Mouse (Mus musculus): ENCODE measurements around the gene Acbd6. TPM values are rescaled to one million over a fixed set of nuclear protein-coding genes. Genes with fewer than 3 reads are reported as not detected.

The Acbd6 gene
- polyA plus RNA-seq, 1 experiment = 22.5 TPM

DNA sequence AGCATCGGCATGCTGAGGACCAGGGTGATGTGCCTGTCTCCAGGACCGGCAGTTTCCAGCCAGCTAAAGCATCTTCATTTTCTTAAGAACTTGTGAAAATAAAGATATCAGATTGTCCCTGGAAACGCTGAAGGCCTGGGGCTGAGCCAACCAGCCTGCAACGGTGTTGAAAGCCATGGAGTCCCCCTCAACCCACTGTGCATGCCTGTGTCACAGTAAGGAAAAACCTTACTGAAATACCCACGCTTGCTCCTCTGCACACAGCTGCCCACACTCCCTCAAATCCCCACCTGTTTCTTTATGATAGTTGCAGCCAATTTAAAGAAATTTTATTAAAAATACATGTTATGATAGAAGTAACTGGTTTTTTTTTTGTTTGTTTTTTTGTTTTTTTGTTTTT, 98.4 kb downstream of the Acbd6 start:
- Histone ChIP-seq H3K4me1 (ENCODE audit: control insufficient read depth) (no peaks in the 10 kb centered on the region), H3K4me3 (replicated peaks) (no peak overlapping the region), H3K9me3 (ENCODE audit: control insufficient read depth, low read length) (no peaks in the 10 kb centered on the region), H3K36me3 (ENCODE audit: control insufficient read depth) (no peaks in the 10 kb centered on the region), H3K27me3 (ENCODE audit: control insufficient read depth) (no peaks in the 10 kb centered on the region)
- no peak for TF ChIP-seq TAL1 (IDR thresholded peaks at IDR 0.05; ENCODE audit: low read length)
- TF ChIP-seq GATA1 (IDR thresholded peaks at IDR 0.05; ENCODE audit: low read length) = no peak

GRCm38 (mm10) chr1:155663994-155664393, 106.1 kb downstream of the Acbd6 start:
- TF ChIP-seq GATA1 (IDR thresholded peaks at IDR 0.05; ENCODE audit: low read length) (no peak), TAL1 (IDR thresholded peaks at IDR 0.05; ENCODE audit: low read length) (no peak)
- Histone ChIP-seq H3K9me3 (ENCODE audit: control insufficient read depth, low read length) (no peaks in the 10 kb centered on the region), H3K4me3 (replicated peaks) (no peak overlapping the region), H3K27me3 (ENCODE audit: control insufficient read depth) (no peaks in the 10 kb centered on the region), H3K4me1 (ENCODE audit: control insufficient read depth) (peaks cover 6% of the 10 kb centered on the region), H3K36me3 (ENCODE audit: control insufficient read depth) (no peaks in the 10 kb centered on the region)

- Histone ChIP-seq H3K27me3 (ENCODE audit: control insufficient read depth) (no peaks in the 10 kb centered on the region), H3K4me1 (ENCODE audit: control insufficient read depth) (peaks cover 7% of the 10 kb centered on the region), H3K4me3 (replicated peaks) (no peak overlapping the region), H3K9me3 (ENCODE audit: control insufficient read depth, low read length) (no peaks in the 10 kb centered on the region), H3K36me3 (ENCODE audit: control insufficient read depth) (peaks cover 2% of the 10 kb centered on the region)
- TF ChIP-seq TAL1 (IDR thresholded peaks at IDR 0.05; ENCODE audit: low read length) = no peak
Measured at GRCm38 (mm10) chr1:155675570-155675969, 117.7 kb downstream of the Acbd6 start.

DNA sequence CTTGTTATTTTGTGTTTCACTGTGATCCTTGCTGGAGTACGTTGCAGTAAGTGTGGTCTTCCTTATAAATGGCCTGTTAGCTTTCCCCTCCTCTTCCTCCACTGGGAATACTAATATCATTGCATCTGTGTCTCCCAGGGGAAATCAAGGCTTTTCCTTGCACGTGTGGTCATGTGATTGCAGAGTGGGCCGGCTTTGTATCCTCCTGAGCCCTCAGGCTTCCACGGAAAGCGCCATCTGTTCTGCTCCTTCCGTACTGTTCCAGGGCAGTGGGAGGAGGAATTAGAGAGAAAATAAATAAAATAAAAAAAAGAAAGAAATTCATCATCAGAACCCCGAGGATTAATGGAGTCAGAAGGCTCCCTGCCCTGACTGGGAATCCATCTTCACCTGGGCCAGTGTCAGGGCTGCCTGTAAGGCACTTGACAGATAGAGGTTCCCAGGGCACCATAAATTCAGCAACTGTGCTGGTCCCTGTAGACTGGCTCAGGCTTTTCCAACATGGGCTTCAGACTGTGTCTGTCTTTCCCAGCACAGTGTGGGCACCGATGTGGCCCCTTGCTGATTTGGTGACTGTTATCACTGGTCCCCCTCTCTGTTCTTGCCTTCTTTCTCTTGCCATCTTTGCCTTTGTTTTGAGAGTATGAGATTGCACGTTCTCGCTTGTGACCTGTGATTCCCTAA, 123.3 kb downstream of the Acbd6 start:
- Histone ChIP-seq H3K36me3 (ENCODE audit: control insufficient read depth) (peaks cover 4% of the 10 kb centered on the region), H3K4me1 (ENCODE audit: control insufficient read depth) (peaks cover 7% of the 10 kb centered on the region), H3K9me3 (ENCODE audit: control insufficient read depth, low read length) (no peaks in the 10 kb centered on the region), H3K27me3 (ENCODE audit: control insufficient read depth) (no peaks in the 10 kb centered on the region), H3K4me3 (replicated peaks) (no peak overlapping the region)
- TF ChIP-seq TAL1 (IDR thresholded peaks at IDR 0.05; ENCODE audit: low read length) (no peak), GATA1 (IDR thresholded peaks at IDR 0.05; ENCODE audit: low read length) (no peak)

DNA sequence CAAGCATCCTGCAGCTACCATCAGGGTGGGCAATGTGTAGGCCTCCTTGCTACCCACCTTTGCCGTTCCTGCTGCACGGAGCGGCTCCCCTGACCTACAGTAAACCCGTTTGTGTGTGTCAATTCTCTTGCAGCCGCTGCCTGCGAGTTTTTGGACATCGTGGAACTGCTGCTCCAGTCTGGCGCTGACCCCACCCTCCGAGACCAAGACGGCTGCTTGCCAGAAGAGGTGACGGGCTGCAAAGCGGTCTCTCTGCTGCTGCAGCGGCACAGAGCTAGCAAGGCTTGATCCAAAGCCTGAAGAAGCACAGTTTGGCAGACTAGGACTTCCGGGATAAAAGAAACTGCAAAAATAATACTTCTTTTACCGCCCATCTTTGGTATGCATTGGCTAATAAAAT, 128.9 kb downstream of the Acbd6 start:
- no peak overlapping the region for H3K4me3 ChIP-seq (replicated peaks)
- no peak for TF ChIP-seq TAL1 (IDR thresholded peaks at IDR 0.05; ENCODE audit: low read length)
- no peak for TF ChIP-seq GATA1 (IDR thresholded peaks at IDR 0.05; ENCODE audit: low read length)
- H3K27me3 ChIP-seq (ENCODE audit: control insufficient read depth) = no peaks in the 10 kb centered on the region
- H3K4me1 ChIP-seq (ENCODE audit: control insufficient read depth) = no peaks in the 10 kb centered on the region
- H3K9me3 ChIP-seq (ENCODE audit: control insufficient read depth, low read length) = no peaks in the 10 kb centered on the region
- peaks cover 8% of the 10 kb centered on the region for H3K36me3 ChIP-seq (ENCODE audit: control insufficient read depth)

DNA sequence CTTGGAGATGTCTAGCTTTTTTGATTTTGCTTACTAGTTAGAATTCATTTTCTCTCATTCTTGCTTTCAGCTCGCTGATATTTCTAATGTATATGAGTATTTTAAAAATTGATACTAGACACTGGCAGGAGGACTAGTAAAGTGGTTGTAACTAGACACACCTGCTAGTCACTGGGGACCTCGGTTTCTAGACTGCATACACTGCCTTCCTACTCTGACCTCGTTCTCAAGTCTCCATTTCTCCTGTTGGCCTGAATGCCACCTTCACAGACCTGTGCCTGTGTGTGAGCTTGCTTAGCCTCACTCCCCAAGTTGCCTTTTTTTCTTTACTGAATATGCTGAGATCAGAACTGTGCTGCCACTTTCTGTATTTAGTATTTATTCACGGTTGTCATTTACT, 131.2 kb downstream of the Acbd6 start:
- Histone ChIP-seq H3K4me1 (ENCODE audit: control insufficient read depth) (no peaks in the 10 kb centered on the region), H3K4me3 (replicated peaks) (no peak overlapping the region), H3K9me3 (ENCODE audit: control insufficient read depth, low read length) (no peaks in the 10 kb centered on the region), H3K36me3 (ENCODE audit: control insufficient read depth) (peaks cover 8% of the 10 kb centered on the region), H3K27me3 (ENCODE audit: control insufficient read depth) (no peaks in the 10 kb centered on the region)
- TF ChIP-seq GATA1 (IDR thresholded peaks at IDR 0.05; ENCODE audit: low read length) (no peak), TAL1 (IDR thresholded peaks at IDR 0.05; ENCODE audit: low read length) (no peak)

DNA sequence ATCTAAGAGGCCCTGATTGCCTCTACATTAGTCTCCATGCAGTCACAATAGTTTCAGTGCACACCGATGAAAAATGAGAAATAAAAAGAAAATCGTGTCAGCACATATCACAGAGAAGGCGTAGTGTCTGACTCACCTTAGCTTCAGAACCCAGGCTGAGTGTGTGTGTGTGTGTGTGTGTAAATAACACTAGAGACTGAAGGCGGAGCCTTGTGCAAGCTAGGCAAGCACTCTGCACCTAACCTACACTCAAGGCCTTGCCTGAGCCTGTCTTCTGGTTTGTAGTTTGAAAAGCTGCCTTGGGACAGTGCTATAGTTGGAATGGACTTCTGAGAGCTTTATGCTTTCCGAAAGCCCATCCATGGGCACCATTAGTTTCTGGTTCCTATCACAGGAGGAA, 131.6 kb downstream of the Acbd6 start:
- no peak for TF ChIP-seq TAL1 (IDR thresholded peaks at IDR 0.05; ENCODE audit: low read length)
- TF ChIP-seq GATA1 (IDR thresholded peaks at IDR 0.05; ENCODE audit: low read length) = no peak
- no peaks in the 10 kb centered on the region for H3K27me3 ChIP-seq (ENCODE audit: control insufficient read depth)
- H3K4me1 ChIP-seq (ENCODE audit: control insufficient read depth) = no peaks in the 10 kb centered on the region
- H3K36me3 ChIP-seq (ENCODE audit: control insufficient read depth) = peaks cover 8% of the 10 kb centered on the region
- H3K4me3 ChIP-seq (replicated peaks) = no peak overlapping the region
- no peaks in the 10 kb centered on the region for H3K9me3 ChIP-seq (ENCODE audit: control insufficient read depth, low read length)

DNA sequence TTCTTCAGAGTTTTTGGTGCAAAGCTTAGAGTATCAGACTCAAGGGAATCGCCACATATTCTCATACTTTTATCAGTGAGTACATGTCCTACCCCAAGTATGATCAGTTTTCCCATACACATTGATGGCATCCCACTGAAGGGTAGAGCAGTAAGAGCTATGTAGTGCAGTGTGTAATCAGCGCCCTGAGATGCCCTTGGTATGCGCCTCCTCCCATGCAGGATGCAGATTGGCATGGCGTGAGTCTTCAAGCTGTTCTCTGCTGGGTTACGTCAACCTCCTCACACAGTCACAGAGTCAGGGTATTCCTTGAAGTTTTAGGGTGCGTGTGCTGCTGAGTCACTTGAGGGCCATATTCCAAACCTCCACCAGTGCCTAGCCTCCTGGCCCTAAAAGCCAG, 134.3 kb downstream of the Acbd6 start:
- Histone ChIP-seq H3K27me3 (ENCODE audit: control insufficient read depth) (no peaks in the 10 kb centered on the region), H3K9me3 (ENCODE audit: control insufficient read depth, low read length) (no peaks in the 10 kb centered on the region), H3K4me3 (replicated peaks) (no peak overlapping the region), H3K36me3 (ENCODE audit: control insufficient read depth) (peaks cover 2% of the 10 kb centered on the region; the same call in 1 of the 2 replicates), H3K4me1 (ENCODE audit: control insufficient read depth) (no peaks in the 10 kb centered on the region)
- TF ChIP-seq TAL1 (IDR thresholded peaks at IDR 0.05; ENCODE audit: low read length) = no peak
- TF ChIP-seq GATA1 (IDR thresholded peaks at IDR 0.05; ENCODE audit: low read length) = no peak

GRCm38 (mm10) chr1:155693026-155693425, 135.1 kb downstream of the Acbd6 start:
- no peak for TF ChIP-seq GATA1 (IDR thresholded peaks at IDR 0.05; ENCODE audit: low read length)
- no peaks in the 10 kb centered on the region for H3K9me3 ChIP-seq (ENCODE audit: control insufficient read depth, low read length)
- H3K27me3 ChIP-seq (ENCODE audit: control insufficient read depth) = no peaks in the 10 kb centered on the region

DNA sequence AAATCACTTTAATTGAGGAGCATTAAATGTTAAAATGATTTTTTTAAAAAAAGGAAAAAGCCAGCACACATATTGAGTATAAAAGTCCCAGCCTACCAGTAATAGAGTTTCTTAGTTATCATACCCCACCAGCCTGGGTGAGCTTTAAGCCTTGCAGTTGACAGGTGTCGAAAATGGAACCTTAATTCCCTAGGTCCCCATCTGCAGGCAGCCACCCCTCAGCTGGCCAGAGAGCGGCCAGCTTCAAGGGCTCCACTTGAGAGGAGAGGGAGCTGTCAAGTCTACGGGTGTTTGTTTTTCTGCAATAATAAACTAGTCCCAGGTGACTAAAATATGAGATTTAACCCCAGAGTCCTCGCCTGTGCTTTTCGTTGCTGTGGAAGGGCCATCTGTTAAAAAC, 135.5 kb downstream of the Acbd6 start:
- no peak overlapping the region for H3K4me3 ChIP-seq (replicated peaks)

More at GRCm38 (mm10) chr1:155693026-155693425, 135.1 kb downstream of the Acbd6 start:
- Histone ChIP-seq H3K36me3 (ENCODE audit: control insufficient read depth) (0 out of 2 replicates have a peak, but pooled peaks cover 2% of the 10 kb centered on the region), H3K4me1 (ENCODE audit: control insufficient read depth) (no peaks in the 10 kb centered on the region), H3K4me3 (replicated peaks) (no peak overlapping the region)

More for the DNA sequence above, 135.5 kb downstream of the Acbd6 start:
- 0 out of 2 replicates have a peak, but pooled peaks cover 2% of the 10 kb centered on the region for H3K36me3 ChIP-seq (ENCODE audit: control insufficient read depth)
- no peaks in the 10 kb centered on the region for H3K27me3 ChIP-seq (ENCODE audit: control insufficient read depth)
- no peak for TF ChIP-seq GATA1 (IDR thresholded peaks at IDR 0.05; ENCODE audit: low read length)
- TF ChIP-seq TAL1 (IDR thresholded peaks at IDR 0.05; ENCODE audit: low read length) = no peak
- no peaks in the 10 kb centered on the region for H3K9me3 ChIP-seq (ENCODE audit: control insufficient read depth, low read length)
- no peaks in the 10 kb centered on the region for H3K4me1 ChIP-seq (ENCODE audit: control insufficient read depth)
